Mouse (Mus musculus) bone marrow macrophage, adult 2 months (primary cell): ENCODE measurements around the gene Crhr1.

Experiments used
- CTCF ChIP-seq: IDR thresholded peaks from 2 replicates; pipeline ENCODE4 v1.5.1; 2012; ENCODE audit warnings: low read depth, mild to moderate bottlenecking, low read length, moderate library complexity
- POLR2A ChIP-seq: IDR thresholded peaks from 2 replicates; pipeline ENCODE4 v1.6.1; 2012; ENCODE audit warnings: mild to moderate bottlenecking, low read depth, low read length, borderline replicate concordance

- TF ChIP-seq POLR2A, result no peak
- peak; percentile 85 for TF ChIP-seq CTCF
Observed at GRCm38 (mm10) chr11:104171281-104171781, 38.7 kb downstream of the Crhr1 start.
